Mouse (Mus musculus) brain, embryonic 14.5 days (tissue): Measurements from ENCODE around the gene Nutf2-ps1.

Source experiments
- CTCF ChIP-seq: fragments of 200-500 bp; IDR thresholded peaks from 2 replicates; pipeline ENCODE4 v1.5.1; 2012; ENCODE audit warnings: inconsistent platforms, mild to moderate bottlenecking, moderate library complexity, borderline replicate concordance; ENCODE audit not compliant: insufficient read depth, insufficient read length; ENCODE audit errors: extremely low read depth
- POLR2A ChIP-seq: fragments of 200-500 bp; IDR thresholded peaks from 2 replicates; pipeline ENCODE4 v1.6.1; 2012; ENCODE audit warnings: mild to moderate bottlenecking, inconsistent platforms, borderline replicate concordance; ENCODE audit not compliant: poor library complexity, insufficient read depth, insufficient read length, severe bottlenecking; ENCODE audit errors: extremely low read depth

GRCm38 (mm10) chr19:53547597-53547996 lies 41.3 kb downstream of the Nutf2-ps1 start:
- no peak for TF ChIP-seq CTCF
- no peak for TF ChIP-seq POLR2A
